Mouse (Mus musculus) lung, postnatal 0 days (tissue): ENCODE data around the gene Prex1. TPM values are rescaled to one million over a fixed set of nuclear protein-coding genes. Genes with fewer than 3 reads are reported as not detected.

ENCODE experiments used
- ATAC-seq: fragments of 200-750 bp; cut with Nextera tagmentation; 2 replicates; pipeline ENCODE4 v1.8.0; 2017; ENCODE audit warnings: moderate library complexity
- DNase-seq: peaks from one replicate; pipeline ENCODE4 v3.0.0-alpha.2; 2016; ENCODE audit warnings: low spot score
- H3K27ac ChIP-seq: fragments of 300-500 bp; sonication (generic); 2 replicates; pipeline ENCODE4 v1.5.1; 2014; ENCODE audit warnings: antibody characterized with exemption, mild to moderate bottlenecking, low read length, mixed read lengths
- H3K27me3 ChIP-seq: fragments of 300-500 bp; sonication (generic); replicated peaks from 2 replicates; pipeline ENCODE4 v1.6.1; 2014; ENCODE audit warnings: low read length, mixed read lengths; ENCODE audit not compliant: insufficient read depth
- H3K36me3 ChIP-seq: fragments of 300-500 bp; sonication (generic); 2 replicates; pipeline ENCODE4 v1.6.1; 2014; ENCODE audit warnings: low read length, mixed read lengths; ENCODE audit not compliant: insufficient read depth
- H3K4me1 ChIP-seq: fragments of 300-500 bp; sonication (generic); 2 replicates; pipeline ENCODE4 v1.6.1; 2014; ENCODE audit warnings: antibody characterized with exemption, low read depth, low read length, mixed read lengths; ENCODE audit not compliant: insufficient read depth
- H3K4me2 ChIP-seq: fragments of 300-500 bp; sonication (generic); replicated peaks from 2 replicates; pipeline ENCODE4 v1.6.1; 2014; ENCODE audit warnings: low read depth, mild to moderate bottlenecking, low read length, moderate library complexity, mixed read lengths
- H3K4me3 ChIP-seq: fragments of 300-500 bp; sonication (generic); 2 replicates; pipeline ENCODE4 v1.5.1; 2014; ENCODE audit warnings: low read depth, low read length
- H3K9ac ChIP-seq: fragments of 300-500 bp; sonication (generic); replicated peaks from 2 replicates; pipeline ENCODE4 v1.6.1; 2014; ENCODE audit warnings: low read depth, mild to moderate bottlenecking
- H3K9me3 ChIP-seq: fragments of 300-500 bp; sonication (generic); 2 replicates; pipeline ENCODE4 v1.6.1; 2016; ENCODE audit warnings: low read length, mixed read lengths
- CTCF ChIP-seq: IDR thresholded peaks from 2 replicates; pipeline ENCODE4 v1.5.1; 2016; ENCODE audit warnings: antibody characterized with exemption, mild to moderate bottlenecking
- EP300 ChIP-seq: IDR thresholded peaks from 2 replicates; pipeline ENCODE4 v1.6.1; 2016; ENCODE audit warnings: antibody characterized with exemption, mild to moderate bottlenecking, control low read depth
- WGBS: fragments of 180-500 bp; shearing (Covaris S2); extraction: QIAGEN DNeasy Blood & Tissue Kit; methylation state at CpG from one replicate; pipeline ENCODE4 v1.1.7; 2014; 5-methylcytosine and 5-hydroxymethylcytosine counted together
- polyA plus RNA-seq: library from polyadenylated mRNA; unstranded; fragments of >200 nt; fragmentation: Nextera tagmentation; extraction: Ambion mirVana; gene quantifications from 2 replicates; pipeline ENCODE4 v1.2.1, GENCODE M21; 2015

The Prex1 gene
- polyA plus RNA-seq, 1 experiment from 2014 or later = 6.9 TPM

- no peaks in the 10 kb centered on the region for H3K4me1 ChIP-seq
- H3K4me3 ChIP-seq = no peak overlapping the region
- no peak overlapping the region for H3K27ac ChIP-seq
- no peak overlapping the region for H3K9ac ChIP-seq
- ATAC-seq (no peak), DNase-seq (no peak)
- TF ChIP-seq EP300 = no peak
- TF ChIP-seq CTCF = no peak
- H3K9me3 ChIP-seq = no peaks in the 10 kb centered on the region
- no peak overlapping the region for H3K4me2 ChIP-seq
- no peaks in the 10 kb centered on the region for H3K27me3 ChIP-seq
- 83% methylated on average over 13 of the region's 13 CpGs for WGBS
- no peaks in the 10 kb centered on the region for H3K36me3 ChIP-seq
Measured at GRCm38 (mm10) chr2:166666175-166666574, 47.5 kb downstream of the Prex1 start.

- ATAC-seq = no peak
- H3K27ac ChIP-seq = no peak overlapping the region
- no peaks in the 10 kb centered on the region for H3K27me3 ChIP-seq
- no peaks in the 10 kb centered on the region for H3K9me3 ChIP-seq
- DNase-seq = no peak
- no peak for TF ChIP-seq EP300
- TF ChIP-seq CTCF = no peak
- no peak overlapping the region for H3K4me2 ChIP-seq
- no peaks in the 10 kb centered on the region for H3K36me3 ChIP-seq
- H3K9ac ChIP-seq = no peak overlapping the region
- whole genome bisulfite sequencing = 75% methylated on average over 6 of the region's 6 CpGs
- H3K4me3 ChIP-seq = no peak overlapping the region
- no peaks in the 10 kb centered on the region for H3K4me1 ChIP-seq
Measured at GRCm38 (mm10) chr2:166665244-166665922, 48.2 kb downstream of the Prex1 start.

GRCm38 (mm10) chr2:166664506-166664905, 49.1 kb downstream of the Prex1 start:
- H3K4me2 ChIP-seq = no peak overlapping the region
- H3K36me3 ChIP-seq = no peaks in the 10 kb centered on the region
- H3K27ac ChIP-seq = no peak overlapping the region
- no peaks in the 10 kb centered on the region for H3K27me3 ChIP-seq
- DNase-seq (no peak), ATAC-seq (no peak)
- H3K4me1 ChIP-seq = no peaks in the 10 kb centered on the region
- WGBS = 80% methylated on average over 15 of the region's 15 CpGs
- no peak overlapping the region for H3K9ac ChIP-seq
- no peak overlapping the region for H3K4me3 ChIP-seq
- H3K9me3 ChIP-seq = no peaks in the 10 kb centered on the region
- TF ChIP-seq EP300 (no peak), CTCF (no peak)

- ATAC-seq (no peak), DNase-seq (no peak)
- no peaks in the 10 kb centered on the region for H3K9me3 ChIP-seq
- H3K4me3 ChIP-seq = no peak overlapping the region
- TF ChIP-seq EP300 (no peak), CTCF (no peak)
- H3K9ac ChIP-seq = no peak overlapping the region
- no peaks in the 10 kb centered on the region for H3K36me3 ChIP-seq
- H3K27ac ChIP-seq = no peak overlapping the region
- no peaks in the 10 kb centered on the region for H3K4me1 ChIP-seq
- no peak overlapping the region for H3K4me2 ChIP-seq
- WGBS = 90% methylated on average over 9 of the region's 9 CpGs
- H3K27me3 ChIP-seq = no peaks in the 10 kb centered on the region
Measured at GRCm38 (mm10) chr2:166663250-166663961, 50.2 kb downstream of the Prex1 start.

- no peak for ATAC-seq
- Histone ChIP-seq H3K9me3 (no peaks in the 10 kb centered on the region), H3K4me1 (no peaks in the 10 kb centered on the region), H3K27ac (no peak overlapping the region), H3K27me3 (no peaks in the 10 kb centered on the region), H3K4me2 (no peak overlapping the region), H3K9ac (no peak overlapping the region), H3K4me3 (no peak overlapping the region), H3K36me3 (no peaks in the 10 kb centered on the region)
- 82% methylated on average over 6 of the region's 6 CpGs for WGBS
- TF ChIP-seq EP300 = no peak
- no peak for TF ChIP-seq CTCF
- no peak for DNase-seq
Measured at GRCm38 (mm10) chr2:166662595-166663160, 51.0 kb downstream of the Prex1 start.

GRCm38 (mm10) chr2:166661971-166662370, 51.7 kb downstream of the Prex1 start:
- Histone ChIP-seq H3K9me3 (no peaks in the 10 kb centered on the region), H3K4me2 (no peak overlapping the region), H3K9ac (no peak overlapping the region), H3K36me3 (no peaks in the 10 kb centered on the region), H3K27ac (no peak overlapping the region), H3K4me1 (no peaks in the 10 kb centered on the region), H3K4me3 (no peak overlapping the region), H3K27me3 (no peaks in the 10 kb centered on the region)
- ATAC-seq (no peak), DNase-seq (no peak)
- TF ChIP-seq CTCF (no peak), EP300 (no peak)
- WGBS = 66% methylated on average over 3 of the region's 3 CpGs
